Mouse (Mus musculus): ENCODE results near the gene Kpna7. TPM values are rescaled to one million over a fixed set of nuclear protein-coding genes. Genes with fewer than 3 reads are reported as not detected.

The Kpna7 gene
- polyA plus RNA-seq, 1 experiment from 2014 or later, result not detected

Other genes with a start within 250 kb of the Kpna7 start
- 18.5 and 20.2 TPM in 2 replicates for gene Smurf1, start 118.2 kb downstream of the Kpna7 start, polyA plus RNA-seq (2015; fragmentation: Nextera tagmentation; extraction: Ambion mirVana)
- not detected in 2 replicates for gene Gm4871, start 51.3 kb downstream of the Kpna7 start, polyA plus RNA-seq (2015; fragmentation: Nextera tagmentation; extraction: Ambion mirVana)
- gene 1700018F24Rik, start 41.0 kb downstream of the Kpna7 start, polyA plus RNA-seq (2015; fragmentation: Nextera tagmentation; extraction: Ambion mirVana), result 0.14 TPM in 1 of 2 replicates, not detected in the other
- gene Arpc1a, start 200 bp downstream of the Kpna7 start, polyA plus RNA-seq (2015; fragmentation: Nextera tagmentation; extraction: Ambion mirVana), result 146 and 150 TPM in 2 replicates
- 359 and 378 TPM in 2 replicates for gene Arpc1b, start 30.2 kb upstream of the Kpna7 start, polyA plus RNA-seq (2015; fragmentation: Nextera tagmentation; extraction: Ambion mirVana)
- 79.2 and 81.1 TPM in 2 replicates for gene Pdap1, start 56.2 kb upstream of the Kpna7 start, polyA plus RNA-seq (2015; fragmentation: Nextera tagmentation; extraction: Ambion mirVana)
- gene Bud31, start 56.3 kb upstream of the Kpna7 start, polyA plus RNA-seq (2015; fragmentation: Nextera tagmentation; extraction: Ambion mirVana), result 187 and 190 TPM in 2 replicates
- gene Ptcd1, start 83.1 kb upstream of the Kpna7 start, polyA plus RNA-seq (2015; fragmentation: Nextera tagmentation; extraction: Ambion mirVana), result 15.6 and 16.9 TPM in 2 replicates
- gene Cpsf4, start 83.2 kb upstream of the Kpna7 start, polyA plus RNA-seq (2015; fragmentation: Nextera tagmentation; extraction: Ambion mirVana), result 55.0 and 56.2 TPM in 2 replicates
- 691 and 724 TPM in 2 replicates for gene Atp5j2, start 108.0 kb upstream of the Kpna7 start, polyA plus RNA-seq (2015; fragmentation: Nextera tagmentation; extraction: Ambion mirVana)
- 7.6 and 9.8 TPM in 2 replicates for gene Zkscan14, start 117.8 kb upstream of the Kpna7 start, polyA plus RNA-seq (2015; fragmentation: Nextera tagmentation; extraction: Ambion mirVana)
- 12.4 and 14.1 TPM in 2 replicates for gene Zkscan5, start 120.5 kb upstream of the Kpna7 start, polyA plus RNA-seq (2015; fragmentation: Nextera tagmentation; extraction: Ambion mirVana)
- 30.3 and 32.2 TPM in 2 replicates for gene Zfp655, start 147.7 kb upstream of the Kpna7 start, polyA plus RNA-seq (2015; fragmentation: Nextera tagmentation; extraction: Ambion mirVana)
- 0.47 and 0.58 TPM in 2 replicates for gene Zscan25, start 196.5 kb upstream of the Kpna7 start, polyA plus RNA-seq (2015; fragmentation: Nextera tagmentation; extraction: Ambion mirVana)